ENCODE assay signal across 15 mouse cellular contexts in genomic region chr12:64972063-64972462, GRCm38 (mm10). TPM values are rescaled to one million over a fixed set of nuclear protein-coding genes. Genes with fewer than 3 reads are reported as not detected.
DNase-seq lines count a peak whose midpoint lies in the region; ATAC-seq and TF ChIP-seq lines count a peak whose summit lies in the region.
"Had no signal": no experiment of that assay in that cellular context is flagged by ENCODE, and none has a peak within 500 bp of the region (broad histone marks: within the 10 kb centered on the region; RNA-seq: fewer than 3 reads in every experiment).

No protein-coding gene starts in this region.

- TF ChIP-seq CTCF in G1E (IDR thresholded peaks at IDR 0.05; ENCODE audit: low read depth, low read length) = no peak

- 86% methylated on average over 6 of the region's 6 CpGs for WGBS in limb, embryonic 13.5 days
- 91% methylated on average over 6 of the region's 6 CpGs for WGBS in limb, embryonic 10.5 days
- WGBS in midbrain, embryonic 14.5 days = 78% methylated on average over 6 of the region's 6 CpGs

- H3K27ac ChIP-seq in limb, embryonic 13.5 days = no peak overlapping the region
- H3K27ac ChIP-seq in limb, embryonic 10.5 days = no peak overlapping the region
- no peak overlapping the region for H3K27ac ChIP-seq in midbrain, embryonic 14.5 days (replicated peaks; ENCODE audit: low read depth, low read length)

- peak overlapping the region; percentile 14 for H3K4me2 ChIP-seq in limb, embryonic 13.5 days (replicated peaks)
- H3K4me2 ChIP-seq in midbrain, embryonic 14.5 days (ENCODE audit: low read length) = peak overlapping the region; percentile 95; the same call in 1 of the 2 replicates

- H3K4me3 ChIP-seq in limb, embryonic 13.5 days = no peak overlapping the region
- no peak overlapping the region for H3K4me3 ChIP-seq in limb, embryonic 10.5 days
- peak overlapping the region; percentile 45; the same call in 1 of the 2 replicates for H3K4me3 ChIP-seq in G1E (ENCODE audit: low read depth, low read length)
- no peak overlapping the region for H3K4me3 ChIP-seq in midbrain, embryonic 14.5 days (replicated peaks; ENCODE audit: low read depth, low read length)

- no peak overlapping the region for H3K9ac ChIP-seq in limb, embryonic 13.5 days
- no peak overlapping the region for H3K9ac ChIP-seq in midbrain, embryonic 14.5 days (replicated peaks; ENCODE audit: low read length)

- no peak for DNase-seq in frontal cortex, postnatal 25 days (ENCODE audit: low spot score in 2 of 2)
- no peak for DNase-seq in limb, embryonic 10.5 days (ENCODE audit: low spot score)
- no peak for DNase-seq in G1E (ENCODE audit: low spot score)
- DNase-seq in midbrain, embryonic 14.5 days = no peak
- no peak for DNase-seq in kidney, postnatal 10 days
- DNase-seq: B cell, adult 2 months; cerebellum, adult 2 months; gastrocnemius, postnatal 14 days; kidney, adult 9 months; layer of hippocampus, adult 9-11 months; right cerebral cortex, postnatal 4 days; thymus, postnatal 4 days had no signal

- ATAC-seq in frontal cortex, adult (ENCODE audit: low TSS enrichment) = peak; percentile 20; the same call in 1 of the 2 replicates
- ATAC-seq in limb, embryonic 13.5 days (ENCODE audit: low FRiP score, low read depth) = no peak
- no peak for ATAC-seq in G1E (ENCODE audit: extremely low read depth, insufficient number of reproducible peaks, low FRiP score, poor library complexity, severe bottlenecking)
- no peak for ATAC-seq in midbrain, embryonic 14.5 days (ENCODE audit: low FRiP score, low TSS enrichment)
- no peak for ATAC-seq in megakaryocyte-erythroid progenitor cell, adult 5-6 weeks (replicated peaks; ENCODE audit: low FRiP score, low TSS enrichment, poor library complexity, severe bottlenecking)

- H3K9me3 ChIP-seq in limb, embryonic 13.5 days = no peaks in the 10 kb centered on the region
- no peaks in the 10 kb centered on the region for H3K9me3 ChIP-seq in limb, embryonic 10.5 days (replicated peaks)
- no peaks in the 10 kb centered on the region for H3K9me3 ChIP-seq in G1E (replicated peaks)
- no peaks in the 10 kb centered on the region for H3K9me3 ChIP-seq in midbrain, embryonic 14.5 days (ENCODE audit: control insufficient read depth, low read length)

- H3K36me3 ChIP-seq in limb, embryonic 13.5 days = peaks cover 2% of the 10 kb centered on the region
- H3K36me3 ChIP-seq in limb, embryonic 10.5 days = peaks cover 8% of the 10 kb centered on the region
- peaks cover 34% of the 10 kb centered on the region for H3K36me3 ChIP-seq in G1E (replicated peaks)
- peaks cover 5% of the 10 kb centered on the region; the same call in 1 of the 2 replicates for H3K36me3 ChIP-seq in midbrain, embryonic 14.5 days (ENCODE audit: control insufficient read depth, insufficient read depth, low read length)

- peaks cover 41% of the 10 kb centered on the region for H3K4me1 ChIP-seq in limb, embryonic 13.5 days
- H3K4me1 ChIP-seq in limb, embryonic 10.5 days = peaks cover 26% of the 10 kb centered on the region
- peaks cover 63% of the 10 kb centered on the region for H3K4me1 ChIP-seq in G1E (ENCODE audit: insufficient read depth, low read depth, low read length)
- peaks cover 40% of the 10 kb centered on the region for H3K4me1 ChIP-seq in midbrain, embryonic 14.5 days (ENCODE audit: control insufficient read depth, insufficient read depth, low read length)

- no peaks in the 10 kb centered on the region for H3K27me3 ChIP-seq in limb, embryonic 13.5 days
- H3K27me3 ChIP-seq in limb, embryonic 10.5 days (ENCODE audit: low read depth, poor library complexity, severe bottlenecking) = no peaks in the 10 kb centered on the region
- H3K27me3 ChIP-seq in G1E (ENCODE audit: insufficient read depth, low read length) = no peaks in the 10 kb centered on the region
- no peaks in the 10 kb centered on the region for H3K27me3 ChIP-seq in midbrain, embryonic 14.5 days (ENCODE audit: control insufficient read depth, insufficient read depth, low read length)

RNA-seq across cellular contexts. Expression of gene Togaram1, which starts 6.5 kb away (rescaled TPM):
- polyA plus RNA-seq in limb, embryonic 13.5 days (2015; fragmentation: Nextera tagmentation; extraction: Ambion mirVana) = 27.3 and 28.7 TPM in 2 replicates
- polyA plus RNA-seq in limb, embryonic 10.5 days (2016; fragmentation: Nextera tagmentation; extraction: Ambion mirVana) = 27.0 and 28.7 TPM in 2 replicates
- total RNA-seq in G1E (2014; fragmentation: Nextera tagmentation) = 102 and 106 TPM in 2 replicates
- 79.3 and 91.5 TPM in 2 replicates for total RNA-seq in G1E (2017)
- 11.4 and 12.1 TPM in 2 replicates for polyA plus RNA-seq in G1E (2012)
- 22.9 and 28.5 TPM in 2 replicates for polyA plus RNA-seq in midbrain, embryonic 14.5 days (2014; fragmentation: Nextera tagmentation; extraction: Ambion mirVana)
- 35.6 and 36.1 TPM in 2 replicates for total RNA-seq in megakaryocyte-erythroid progenitor cell, adult 5-6 weeks (2014; fragmentation: Nextera tagmentation)
- 40.5 and 64.8 TPM in 2 replicates for total RNA-seq in megakaryocyte-erythroid progenitor cell, adult 5-6 weeks (2017)

RNA-seq across cellular contexts. Expression of gene Klhl28, which starts 6.7 kb away (rescaled TPM):
- 14.4 and 15.3 TPM in 2 replicates for polyA plus RNA-seq in limb, embryonic 13.5 days (2015; fragmentation: Nextera tagmentation; extraction: Ambion mirVana)
- 6.5 and 7.7 TPM in 2 replicates for polyA plus RNA-seq in limb, embryonic 10.5 days (2016; fragmentation: Nextera tagmentation; extraction: Ambion mirVana)
- total RNA-seq in G1E (2014; fragmentation: Nextera tagmentation) (41.1 and 42.1 TPM in 2 replicates), G1E (2017) (34.9 and 37.9 TPM in 2 replicates)
- polyA plus RNA-seq in G1E (2012) = 0.57 and 0.92 TPM in 2 replicates
- polyA plus RNA-seq in midbrain, embryonic 14.5 days (2014; fragmentation: Nextera tagmentation; extraction: Ambion mirVana) = 30.2 and 38.5 TPM in 2 replicates
- 7.3 and 7.6 TPM in 2 replicates for total RNA-seq in megakaryocyte-erythroid progenitor cell, adult 5-6 weeks (2014; fragmentation: Nextera tagmentation)
- 5.2 and 16.8 TPM in 2 replicates for total RNA-seq in megakaryocyte-erythroid progenitor cell, adult 5-6 weeks (2017)

RNA-seq across cellular contexts. Expression of gene Gm527, which starts 54.4 kb away (rescaled TPM):
- 3.4 and 5.9 TPM in 2 replicates for polyA plus RNA-seq in limb, embryonic 13.5 days (2015; fragmentation: Nextera tagmentation; extraction: Ambion mirVana)
- 1.6 and 2.1 TPM in 2 replicates for polyA plus RNA-seq in limb, embryonic 10.5 days (2016; fragmentation: Nextera tagmentation; extraction: Ambion mirVana)
- total RNA-seq in G1E (2014; fragmentation: Nextera tagmentation) (7.1 and 13.8 TPM in 2 replicates), G1E (2017) (16.6 and 17.0 TPM in 2 replicates)
- polyA plus RNA-seq in G1E (2012) = 0.75 and 0.89 TPM in 2 replicates
- 2.1 and 3.7 TPM in 2 replicates for polyA plus RNA-seq in midbrain, embryonic 14.5 days (2014; fragmentation: Nextera tagmentation; extraction: Ambion mirVana)
- total RNA-seq in megakaryocyte-erythroid progenitor cell, adult 5-6 weeks (2014; fragmentation: Nextera tagmentation) = 2.7 and 5.4 TPM in 2 replicates
- 9.4 and 10.7 TPM in 2 replicates for total RNA-seq in megakaryocyte-erythroid progenitor cell, adult 5-6 weeks (2017)
